Mouse (Mus musculus) fat pad, adult 2 months (tissue): ENCODE results near the gene Acat2.
"Not testable (repeated sequence)": the region's sequence is repeated elsewhere in the genome, so short reads cannot be mapped to it uniquely, and the experiment has no call there.

Experiments used
- DNase-seq: peaks from one replicate; pipeline ENCODE4 v3.0.0-alpha.2; 2011; ENCODE audit warnings: low read depth, low spot score; ENCODE audit errors: extremely low read depth

Acat2 gene

DNA sequence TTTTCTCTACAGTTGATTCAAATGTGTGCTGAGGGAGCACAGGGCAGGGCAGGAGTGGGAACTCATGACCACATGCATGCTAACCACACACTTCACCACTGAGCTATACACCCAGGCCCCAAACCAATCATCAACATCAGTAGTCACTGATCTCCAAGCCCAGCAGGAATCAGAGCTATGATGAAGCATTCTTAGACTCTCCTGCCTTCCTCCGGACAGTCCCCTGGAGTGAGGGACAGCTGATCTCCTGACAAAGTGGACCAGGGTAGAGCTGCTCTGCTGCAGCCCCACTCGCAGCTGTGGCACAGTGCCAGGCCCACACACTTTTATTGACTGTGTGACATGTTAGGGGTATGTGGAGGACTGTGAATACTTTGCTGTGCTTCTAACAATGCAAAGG lies 1.2 kb downstream of the Acat2 start:
- DNase-seq = not testable (repeated sequence)

GRCm38 (mm10) chr17:12956664-12957063 lies 3.9 kb downstream of the Acat2 start:
- DNase-seq = no peak

GRCm38 (mm10) chr17:12949669-12950068 lies 10.9 kb downstream of the Acat2 start:
- DNase-seq = no peak

GRCm38 (mm10) chr17:12942459-12943162 lies 17.9 kb downstream of the Acat2 start:
- DNase-seq = no peak

DNA sequence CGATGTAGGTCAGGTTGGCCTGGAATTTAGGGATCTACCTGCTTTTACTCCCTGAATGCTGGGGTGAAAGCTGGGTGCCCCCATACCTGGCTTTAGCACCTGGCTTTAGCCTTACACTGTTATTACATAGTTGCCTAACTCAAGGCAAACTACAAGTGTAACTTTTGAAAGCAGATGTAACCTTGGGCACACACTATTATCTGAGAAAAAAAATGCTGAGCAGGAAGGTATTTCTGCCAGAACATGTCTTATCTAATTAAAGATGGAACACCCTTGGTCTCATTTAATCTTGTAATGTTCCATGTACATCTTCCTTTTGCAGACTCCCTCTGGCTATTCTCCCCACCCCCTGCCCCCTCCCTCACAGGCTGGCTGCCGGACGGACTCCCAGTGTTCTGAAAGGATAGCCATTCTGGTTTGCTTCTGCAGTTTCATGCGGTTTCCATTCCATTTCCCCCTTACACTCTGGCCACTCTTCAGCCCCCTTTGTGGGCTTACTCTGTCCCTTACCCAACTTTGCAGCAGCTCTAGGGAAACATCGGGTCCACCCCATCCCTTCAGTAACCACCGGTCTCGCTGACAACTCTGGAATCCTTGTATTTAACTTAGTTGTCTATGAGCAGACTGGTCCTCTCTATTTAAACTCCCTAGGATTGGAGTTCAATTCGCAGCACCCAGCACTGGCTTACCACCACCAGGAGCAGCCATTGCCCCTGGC lies 18.8 kb downstream of the Acat2 start:
- DNase-seq = no peak

DNA sequence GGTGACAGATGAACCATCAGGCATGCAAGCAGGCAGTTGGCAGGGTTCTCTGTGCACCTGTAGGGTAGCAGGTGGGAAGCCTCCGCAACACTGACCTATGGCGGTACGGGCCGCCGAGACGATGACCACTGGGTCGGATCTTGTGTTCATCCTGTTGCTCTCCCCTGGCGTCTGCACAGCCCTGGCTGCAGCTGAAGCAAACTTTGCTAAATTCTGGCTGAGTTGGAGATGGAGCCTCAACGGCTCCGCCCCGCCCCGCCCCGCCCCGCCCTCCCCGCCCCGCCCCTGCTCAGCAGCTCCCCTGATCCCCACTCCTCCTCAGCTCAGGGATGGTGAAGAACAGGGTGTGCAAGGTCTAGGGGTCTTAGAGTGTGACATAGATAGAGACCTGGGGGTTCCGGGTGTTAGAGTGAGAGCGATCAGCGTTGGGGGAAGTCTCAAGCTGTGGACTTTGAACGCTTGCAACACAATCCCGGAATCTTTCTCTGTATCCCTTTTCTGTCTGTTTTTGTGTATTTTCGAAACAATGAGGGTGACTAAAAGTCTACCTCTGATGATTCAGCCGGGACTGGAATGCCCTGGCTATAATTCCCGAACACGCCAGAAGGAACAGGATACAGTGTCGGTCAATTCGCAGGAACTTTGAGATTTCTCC lies 20.3 kb downstream of the Acat2 start, which contains the start of gene Acat3:
TSS of gene Acat3 (minus strand) at position 450 of the 655 bp plus-strand sequence.
- no peak for DNase-seq

- DNase-seq = not testable (repeated sequence)
Measured at GRCm38 (mm10) chr17:12939377-12940148, 21.0 kb downstream of the Acat2 start.

DNA sequence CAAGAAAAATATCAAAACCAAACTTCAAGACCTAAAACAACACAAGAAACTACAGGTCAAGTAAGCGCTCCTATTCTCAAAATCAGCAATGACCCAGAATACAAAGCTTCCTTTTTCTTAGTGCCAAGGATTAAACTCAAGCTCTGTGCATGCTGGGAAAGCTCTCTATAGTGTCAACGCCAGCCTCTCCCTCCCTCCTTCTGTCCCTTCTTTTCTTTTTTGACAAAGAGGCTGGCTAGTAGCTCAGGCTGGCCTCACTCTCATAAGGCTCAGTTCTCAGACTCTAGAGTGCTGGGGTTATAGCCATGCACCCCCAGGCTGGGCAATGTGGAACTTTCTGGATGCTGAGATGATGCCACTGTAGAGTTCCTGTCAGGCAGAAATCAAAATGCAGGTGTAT lies 22.5 kb downstream of the Acat2 start:
- no peak for DNase-seq

DNA sequence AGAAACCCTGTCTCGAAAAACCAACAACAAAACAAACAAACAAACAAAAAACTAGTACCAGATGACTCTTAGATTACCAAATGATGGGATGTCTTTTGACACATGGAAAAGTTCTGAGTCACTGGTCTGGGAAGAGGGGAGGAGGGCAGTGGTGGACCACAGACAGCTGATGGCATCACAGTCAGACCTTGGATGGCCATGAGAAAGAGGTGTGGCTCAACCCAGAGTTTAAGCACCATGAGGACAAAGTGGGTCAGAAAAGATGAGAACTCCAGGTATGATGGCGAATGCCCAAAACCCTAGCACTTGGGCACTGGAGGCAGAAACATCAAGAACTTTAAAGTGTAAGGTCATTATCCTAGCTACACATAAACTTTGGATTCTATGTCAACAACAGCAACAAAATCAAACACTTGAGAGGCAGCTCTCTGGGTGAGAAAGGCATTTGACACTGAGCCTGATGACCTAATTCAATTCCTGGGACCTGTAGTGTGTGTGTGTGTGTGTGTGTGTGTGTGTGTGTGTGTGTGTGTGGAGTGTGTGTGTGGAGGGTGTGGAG lies 23.1 kb downstream of the Acat2 start:
- DNase-seq = no peak

- DNase-seq = no peak
Measured at GRCm38 (mm10) chr17:12935719-12936118, 24.8 kb downstream of the Acat2 start.

DNA sequence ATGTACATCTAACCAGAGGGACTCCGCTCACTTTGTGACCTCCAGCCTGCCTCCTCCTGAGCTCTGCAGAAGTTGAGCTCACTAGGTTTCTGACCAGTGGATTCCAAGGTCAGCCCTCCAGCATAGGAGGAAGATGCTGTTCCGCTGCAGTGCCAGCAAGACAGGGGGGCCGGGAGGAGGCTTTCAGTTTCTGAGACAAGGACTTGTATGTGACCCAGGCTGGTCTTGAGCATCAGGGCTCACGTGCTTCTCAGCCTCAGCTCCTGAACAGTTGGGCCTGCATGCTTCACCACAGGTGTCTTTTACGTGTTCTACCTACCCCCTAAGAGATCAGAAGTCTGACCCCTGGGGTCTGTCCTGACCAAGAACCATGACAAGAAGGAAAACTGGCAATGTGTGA lies 29.0 kb downstream of the Acat2 start:
- DNase-seq = not testable (repeated sequence)

DNA sequence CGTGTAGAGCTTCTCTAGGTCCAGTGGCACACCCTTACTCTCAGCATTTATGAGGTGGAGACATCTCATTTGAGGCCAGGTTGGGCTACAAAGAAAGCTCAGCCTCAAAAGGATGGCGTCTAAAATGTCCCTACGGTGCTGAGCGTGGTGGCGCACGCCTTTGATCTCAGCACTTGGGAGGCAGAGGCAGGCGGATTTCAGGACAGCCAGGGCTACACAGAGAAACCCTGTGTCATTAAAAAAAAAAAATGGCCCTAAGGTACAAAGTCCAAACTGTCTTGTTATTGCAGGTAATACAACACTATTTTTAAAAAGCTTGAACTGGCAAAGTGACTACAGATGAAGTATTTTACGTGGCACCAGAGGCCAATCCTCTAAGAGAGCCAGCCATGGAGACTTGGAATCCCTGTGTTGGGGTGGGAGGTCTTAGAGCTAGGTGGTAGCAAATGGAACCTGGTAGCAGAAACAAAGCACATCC lies 34.8 kb downstream of the Acat2 start:
- no peak for DNase-seq

DNA sequence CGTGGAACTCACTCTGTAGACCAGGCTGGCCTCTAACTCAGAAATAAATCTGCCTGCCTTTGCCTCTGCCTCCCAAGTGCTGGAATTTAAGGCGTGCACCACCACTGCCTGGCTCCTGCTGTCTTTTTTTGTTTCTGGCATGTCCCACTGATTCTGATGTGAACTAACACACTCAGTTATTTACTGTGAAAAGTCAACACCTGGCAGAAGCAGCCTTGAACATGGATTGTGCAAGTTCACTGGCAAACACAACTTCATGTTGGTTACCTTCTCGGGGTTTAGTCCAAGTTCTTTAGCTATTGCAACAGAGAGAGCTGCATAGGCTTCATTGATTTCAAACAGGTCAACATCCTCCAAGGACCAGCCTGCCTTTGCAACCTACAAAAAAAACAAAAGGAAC lies 35.5 kb downstream of the Acat2 start:
- DNase-seq = peak; percentile 69

DNA sequence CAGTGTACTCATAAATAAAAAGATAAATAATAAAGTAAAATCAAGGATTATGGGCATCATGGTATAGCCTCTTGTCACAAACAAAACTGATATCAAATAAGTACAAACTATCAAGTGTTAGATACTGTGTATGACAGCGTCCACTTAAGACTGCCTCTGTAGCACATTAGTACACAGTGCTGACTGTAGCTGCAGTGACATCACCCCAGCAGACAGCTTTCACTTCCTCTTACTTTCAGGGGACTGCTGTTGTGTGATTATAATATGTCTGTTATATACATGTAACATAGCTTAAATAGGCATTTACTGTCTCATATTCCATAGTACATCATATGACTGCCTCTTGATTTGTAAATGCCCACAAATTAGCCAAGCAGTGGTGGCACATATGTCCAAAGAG lies 39.5 kb downstream of the Acat2 start:
- DNase-seq = no peak

DNA sequence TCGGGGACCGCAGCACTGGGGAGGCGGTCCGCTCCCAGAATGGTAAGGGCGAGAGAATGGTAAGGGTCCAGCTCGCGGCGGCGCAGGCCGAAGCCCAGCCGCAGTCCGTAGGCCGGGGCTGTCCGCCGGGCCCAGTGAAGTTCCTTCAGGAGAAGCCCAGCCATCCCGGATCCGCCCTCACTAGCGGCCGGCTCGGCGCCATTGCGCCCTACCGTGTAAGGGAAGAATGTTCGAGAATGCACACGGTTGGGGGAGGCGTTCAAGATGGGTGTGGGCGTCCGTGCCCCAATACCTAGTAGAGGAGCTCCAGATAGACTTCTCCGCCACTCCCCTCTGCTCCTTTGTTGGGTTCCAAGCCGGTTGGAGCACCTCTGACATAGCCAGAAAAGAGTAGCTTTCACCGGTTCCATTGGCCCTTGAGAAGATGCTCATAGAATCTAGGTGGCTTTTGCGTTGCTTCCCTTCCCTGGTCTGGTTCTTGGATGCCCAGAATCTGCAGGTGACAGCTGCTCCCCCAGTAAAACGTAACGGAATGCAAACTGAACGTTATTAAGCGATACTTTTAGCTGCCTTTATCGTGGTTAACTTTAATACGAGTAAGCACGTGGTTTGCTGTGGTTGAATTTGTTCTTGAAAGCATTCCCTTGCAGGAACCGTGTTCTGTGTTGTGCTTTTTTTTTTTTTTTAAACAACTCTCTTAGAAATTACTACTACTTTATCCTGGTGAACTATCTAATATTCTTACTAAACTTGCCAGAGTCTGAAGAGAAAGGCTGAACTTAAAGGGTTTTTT lies 43.8 kb downstream of the Acat2 start:
- DNase-seq = no peak

- peak; percentile 92 for DNase-seq
Measured at GRCm38 (mm10) chr17:12915881-12916583, 44.5 kb downstream of the Acat2 start, which contains the start of gene Mrpl18. TSS of gene Mrpl18 (minus strand) at chr17:12916345.

GRCm38 (mm10) chr17:12915488-12915880 lies 45.1 kb downstream of the Acat2 start, which contains the start of gene Tcp1:
TSS of gene Tcp1 (plus strand) at chr17:12915701.
- no peak for DNase-seq

DNA sequence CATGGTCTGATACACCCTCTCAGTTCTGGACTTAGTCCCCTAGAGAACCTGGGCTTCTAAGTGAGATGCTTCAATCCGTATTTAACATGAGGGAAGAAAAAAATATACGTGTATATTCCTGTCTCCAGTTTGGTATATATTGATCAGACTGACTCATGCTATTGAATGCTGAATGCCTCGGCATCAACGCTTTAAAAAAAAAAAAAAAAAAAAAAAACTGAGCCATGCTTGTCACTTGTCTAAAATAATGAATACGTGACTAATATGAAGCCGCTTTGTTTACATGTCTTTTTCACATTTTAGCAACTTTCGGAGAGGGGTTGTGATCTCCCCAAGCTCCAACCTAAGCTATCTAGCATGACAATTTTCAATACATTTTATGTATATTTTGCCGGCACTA lies 50.2 kb downstream of the Acat2 start:
- no peak for DNase-seq
